Mouse (Mus musculus): ENCODE results near the gene Gm7534. TPM values are rescaled to one million over a fixed set of nuclear protein-coding genes. Genes with fewer than 3 reads are reported as not detected.

Gene Gm7534
- not detected in 2 replicates for polyA plus RNA-seq (2015; fragmentation: Nextera tagmentation; extraction: Ambion mirVana)

DNA sequence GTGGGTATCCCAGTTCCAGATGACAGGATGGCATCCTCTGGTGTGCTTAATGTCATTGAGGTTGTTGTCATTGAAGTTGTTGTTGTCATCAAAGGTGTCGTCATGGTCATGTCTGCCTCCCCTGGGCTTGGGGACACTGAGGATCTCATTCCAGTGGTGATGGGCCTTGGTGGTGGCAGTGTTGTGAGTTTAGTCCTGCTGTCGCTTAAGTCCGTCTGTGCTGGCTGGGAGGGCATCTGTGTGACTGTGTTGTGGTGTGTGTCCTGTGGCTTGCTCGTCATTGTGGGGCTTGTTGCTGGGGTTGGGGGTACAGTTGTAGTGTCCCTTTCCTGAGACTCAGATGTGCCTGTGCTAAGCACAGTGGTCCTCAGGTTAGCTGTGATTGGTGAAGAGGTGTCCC, at the start of gene Gm7534:
Gene Gm7534, minus strand, starts transcription at position 101 of the 400 bp plus-strand sequence.
- no peaks in the 10 kb centered on the region for H3K36me3 ChIP-seq
- H3K9me3 ChIP-seq = no peaks in the 10 kb centered on the region
- H3K4me2 ChIP-seq (replicated peaks) = no peak within 1 kb of the TSS
- no peak within 1 kb of the TSS for H3K9ac ChIP-seq
- H3K27me3 ChIP-seq = no peaks in the 10 kb centered on the region
- no peak within 1 kb of the TSS for H3K4me3 ChIP-seq
- ATAC-seq (ENCODE audit: low FRiP score, low read depth) = no peak
- no peak within 1 kb of the TSS for H3K27ac ChIP-seq
- WGBS = 89% methylated on average over 4 of the region's 4 CpGs
- H3K4me1 ChIP-seq = no peaks in the 10 kb centered on the region

DNA sequence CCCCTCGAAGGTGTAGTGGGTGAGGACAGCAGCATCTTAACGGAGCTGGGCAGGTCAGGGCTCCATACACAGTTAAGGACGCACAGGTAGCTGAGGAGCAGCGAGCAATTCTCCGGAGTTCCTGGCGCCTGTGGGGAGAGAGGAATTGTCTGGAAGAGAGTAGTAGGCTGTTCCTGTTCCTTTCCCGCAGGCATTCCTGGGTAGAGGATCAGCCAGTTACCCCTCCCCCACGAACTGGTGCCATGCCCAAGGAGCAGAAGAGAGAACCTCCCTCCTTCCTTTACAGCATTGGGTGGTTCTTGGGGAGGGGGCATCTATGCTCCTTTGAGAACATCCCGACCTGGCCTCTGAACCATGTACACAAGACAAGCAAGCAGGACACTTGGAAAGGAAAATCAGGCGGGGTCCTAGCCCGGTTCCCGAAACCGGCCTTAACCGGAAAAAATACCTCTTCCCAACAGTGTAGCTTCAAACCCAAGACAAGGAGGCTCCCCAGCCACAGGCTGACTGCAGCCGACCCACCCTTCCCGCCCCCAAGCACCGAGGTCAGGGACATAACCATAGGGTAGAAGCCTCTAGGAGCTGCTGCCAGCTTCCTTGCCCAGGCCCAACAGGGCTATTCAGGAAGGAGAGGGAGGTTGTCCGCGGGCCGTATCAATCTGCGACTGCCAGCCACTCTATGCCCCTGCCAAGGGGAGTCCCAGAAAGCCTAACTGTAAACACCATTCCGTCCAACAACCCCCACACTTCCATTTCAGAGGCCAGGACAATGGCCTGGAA, 49.5 kb upstream of the Gm7534 start:
- H3K27me3 ChIP-seq = peaks cover 90% of the 10 kb centered on the region
- no peaks in the 10 kb centered on the region for H3K9me3 ChIP-seq
- H3K4me3 ChIP-seq = peak overlapping the region; percentile 56
- H3K36me3 ChIP-seq = no peaks in the 10 kb centered on the region
- peak overlapping the region; percentile 10; the same call in 1 of the 2 replicates for H3K27ac ChIP-seq
- H3K4me2 ChIP-seq (replicated peaks) = peak overlapping the region; percentile 93
- H3K4me1 ChIP-seq = peaks cover 71% of the 10 kb centered on the region
- 9% methylated on average over 22 of the region's 22 CpGs for whole genome bisulfite sequencing
- no peak for ATAC-seq (ENCODE audit: low FRiP score, low read depth)
- H3K9ac ChIP-seq = peak overlapping the region; percentile 69

DNA sequence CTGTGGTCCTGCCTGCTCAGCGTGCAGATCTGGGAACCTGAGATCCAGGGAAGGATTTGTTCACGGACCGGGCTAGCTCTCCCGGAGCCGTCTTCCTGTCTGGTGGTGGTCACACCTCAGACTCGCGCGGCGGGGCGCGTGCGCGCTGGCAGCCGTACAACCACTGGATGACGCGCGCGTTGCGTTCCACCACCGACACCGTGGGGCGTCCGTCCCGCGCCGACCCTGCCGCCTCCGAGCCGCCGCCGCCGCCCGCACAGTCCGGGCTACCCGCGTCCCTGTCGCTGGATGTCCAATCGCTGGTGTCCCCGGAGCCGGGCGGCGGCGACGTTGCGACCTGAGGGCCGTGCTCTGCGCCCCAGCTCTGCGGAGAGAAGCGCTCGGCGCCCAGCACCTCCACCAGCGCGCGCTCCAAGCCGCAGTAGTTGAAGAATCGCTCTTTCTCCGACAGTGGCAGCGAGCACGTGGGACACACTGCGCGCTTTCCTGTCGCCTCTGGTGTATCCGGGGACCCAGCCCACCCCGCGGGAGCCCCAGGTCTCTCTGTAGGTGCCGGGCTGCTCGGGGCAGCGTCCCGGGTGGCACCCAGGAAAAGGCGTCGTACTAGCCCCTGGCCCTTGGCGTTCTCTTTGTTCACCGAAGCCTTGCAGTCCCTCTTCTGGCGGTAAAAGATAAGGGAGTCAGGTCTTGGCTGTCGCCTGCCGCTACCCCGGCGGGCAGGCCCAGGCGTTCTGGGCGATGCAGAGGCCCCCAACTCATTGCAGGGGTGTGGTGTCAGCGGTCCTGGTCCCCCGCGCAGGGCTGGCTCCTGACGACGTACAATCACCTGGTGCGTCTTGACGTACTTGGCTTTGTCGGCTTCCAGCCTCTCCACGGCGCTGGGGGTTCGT, 48.7 kb upstream of the Gm7534 start:
- H3K9me3 ChIP-seq = no peaks in the 10 kb centered on the region
- peaks cover 99% of the 10 kb centered on the region for H3K27me3 ChIP-seq
- no peaks in the 10 kb centered on the region for H3K36me3 ChIP-seq
- H3K27ac ChIP-seq = no peak overlapping the region
- peak overlapping the region; percentile 56 for H3K4me3 ChIP-seq
- no peak for ATAC-seq (ENCODE audit: low FRiP score, low read depth)
- peaks cover 63% of the 10 kb centered on the region for H3K4me1 ChIP-seq
- peak overlapping the region; percentile 93 for H3K4me2 ChIP-seq (replicated peaks)
- WGBS = under 1% methylated on average over 91 of the region's 91 CpGs
- H3K9ac ChIP-seq = peak overlapping the region; percentile 69

DNA sequence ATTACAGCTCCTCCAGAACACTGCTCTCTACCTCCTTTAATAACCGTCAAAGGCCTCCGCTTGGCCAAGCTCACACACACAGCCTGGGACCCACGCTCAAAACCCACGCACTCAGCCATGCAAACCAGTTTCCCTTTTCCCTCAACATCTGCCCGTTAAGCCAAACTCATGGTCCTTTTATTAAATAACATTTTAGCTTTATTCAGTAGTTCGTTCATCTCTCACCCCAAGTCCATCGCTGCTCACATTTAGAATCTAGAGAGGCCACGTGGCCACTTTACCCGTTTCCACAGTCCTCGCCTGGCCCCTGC, 48.1 kb upstream of the Gm7534 start:
- H3K4me3 ChIP-seq = peak overlapping the region; percentile 56
- H3K27ac ChIP-seq = no peak overlapping the region
- no peaks in the 10 kb centered on the region for H3K9me3 ChIP-seq
- H3K27me3 ChIP-seq = peaks cover 98% of the 10 kb centered on the region
- H3K36me3 ChIP-seq = no peaks in the 10 kb centered on the region
- H3K9ac ChIP-seq = 0 out of 2 replicates have a peak overlapping the region, but pooled peaks have one; percentile 20
- H3K4me1 ChIP-seq = peaks cover 62% of the 10 kb centered on the region
- ATAC-seq (ENCODE audit: low FRiP score, low read depth) = no peak
- H3K4me2 ChIP-seq (replicated peaks) = peak overlapping the region; percentile 93
- 11% methylated on average over 10 of the region's 10 CpGs for WGBS

GRCm38 (mm10) chr4:134250116-134250929, 47.5 kb upstream of the Gm7534 start:
- 7% methylated on average over 27 of the region's 27 CpGs for WGBS
- Histone ChIP-seq H3K4me3 (peak overlapping the region; percentile 56), H3K9me3 (no peaks in the 10 kb centered on the region), H3K4me2 (replicated peaks) (peak overlapping the region; percentile 93), H3K4me1 (peaks cover 64% of the 10 kb centered on the region), H3K27ac (no peak overlapping the region), H3K9ac (peak overlapping the region; percentile 48; the same call in 1 of the 2 replicates), H3K36me3 (no peaks in the 10 kb centered on the region), H3K27me3 (peaks cover 93% of the 10 kb centered on the region)
- no peak for ATAC-seq (ENCODE audit: low FRiP score, low read depth)

DNA sequence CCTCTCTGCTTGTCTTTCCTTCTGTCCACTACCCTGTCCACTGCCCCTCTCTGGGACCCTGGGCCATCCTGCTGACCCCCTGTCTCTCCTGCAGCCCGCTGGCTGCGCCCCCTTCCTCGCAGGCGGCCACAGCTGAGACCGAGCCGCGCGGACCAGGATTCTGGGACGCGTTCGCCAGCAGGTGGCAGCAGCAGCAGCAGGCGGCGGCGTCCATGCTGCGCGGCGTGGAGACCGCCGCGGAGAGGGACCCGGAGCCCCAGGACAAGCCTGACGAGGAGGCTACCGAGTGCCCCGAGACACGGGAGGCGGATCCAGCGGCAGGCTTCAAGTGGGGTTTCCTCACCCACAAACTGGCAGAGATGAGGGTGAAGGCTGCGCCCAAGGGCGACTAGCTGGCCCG, 46.8 kb upstream of the Gm7534 start:
- peaks cover 64% of the 10 kb centered on the region for H3K4me1 ChIP-seq
- peak; percentile 63 for ATAC-seq (ENCODE audit: low FRiP score, low read depth)
- no peak overlapping the region for H3K27ac ChIP-seq
- WGBS = under 1% methylated on average over 30 of the region's 30 CpGs
- peak overlapping the region; percentile 93 for H3K4me2 ChIP-seq (replicated peaks)
- peaks cover 86% of the 10 kb centered on the region for H3K27me3 ChIP-seq
- H3K9ac ChIP-seq = peak overlapping the region; percentile 48; the same call in 1 of the 2 replicates
- H3K36me3 ChIP-seq = no peaks in the 10 kb centered on the region
- peak overlapping the region; percentile 56 for H3K4me3 ChIP-seq
- no peaks in the 10 kb centered on the region for H3K9me3 ChIP-seq

DNA sequence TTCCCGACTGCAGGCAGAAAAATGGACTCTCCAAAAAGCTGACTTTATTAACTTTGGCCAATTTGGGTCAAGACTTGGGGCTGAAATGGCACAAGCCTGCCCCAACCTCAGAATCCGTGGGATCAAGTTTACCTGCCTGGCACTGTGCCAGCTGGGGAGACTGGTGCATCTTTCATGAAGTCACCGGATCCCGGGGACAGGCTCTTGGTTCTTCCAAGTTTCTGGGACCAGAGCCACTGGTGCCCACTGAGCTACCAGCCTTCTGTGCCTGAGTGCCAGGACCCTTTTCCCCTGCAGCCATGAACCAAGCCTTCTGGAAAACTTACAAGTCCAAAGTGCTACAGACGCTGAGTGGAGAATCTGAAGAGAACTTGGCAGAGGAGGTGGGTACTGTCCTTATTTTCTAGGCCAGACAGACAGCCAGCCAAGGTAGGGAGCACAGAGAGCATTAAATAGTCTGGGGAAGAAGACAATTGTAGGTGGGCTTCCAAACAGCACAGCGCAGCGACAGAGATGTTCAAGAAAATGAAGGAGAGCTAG, 44.0 kb upstream of the Gm7534 start, which contains the start of gene Gm30191:
Gene Gm30191, plus strand, starts transcription at position 217 of the 540 bp plus-strand sequence.
- Histone ChIP-seq H3K4me1 (peaks cover 47% of the 10 kb centered on the region), H3K36me3 (0 out of 2 replicates have a peak, but pooled peaks cover 4% of the 10 kb centered on the region), H3K4me2 (replicated peaks) (peak within 1 kb of the TSS; percentile 90), H3K27me3 (peaks cover 57% of the 10 kb centered on the region), H3K27ac (no peak within 1 kb of the TSS), H3K4me3 (peak within 1 kb of the TSS; percentile 86), H3K9ac (peak within 1 kb of the TSS; percentile 87), H3K9me3 (no peaks in the 10 kb centered on the region)
- 76% methylated on average over 7 of the region's 7 CpGs for WGBS
- ATAC-seq (ENCODE audit: low FRiP score, low read depth) = no peak

DNA sequence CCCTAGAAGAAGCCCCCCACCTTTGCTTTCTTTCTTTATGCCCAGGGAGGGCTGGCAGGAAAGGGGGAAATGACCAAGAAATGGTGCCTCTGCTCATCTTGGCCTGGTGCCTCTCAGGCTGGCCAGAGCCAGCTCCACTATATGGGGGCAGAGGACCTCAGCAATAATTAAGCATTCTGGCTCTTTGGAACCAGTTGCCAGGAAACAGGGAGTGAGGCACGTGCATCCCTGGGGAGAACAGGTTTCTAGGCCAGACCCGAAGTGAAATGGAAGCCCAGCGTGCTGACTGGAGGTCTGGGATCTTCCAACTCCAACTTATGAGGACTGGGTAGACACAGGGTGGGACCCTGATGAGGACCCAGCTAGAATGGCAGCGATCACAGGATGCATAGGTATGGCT, 43.5 kb upstream of the Gm7534 start:
- Histone ChIP-seq H3K27ac (no peak overlapping the region), H3K4me3 (no peak overlapping the region)

DNA sequence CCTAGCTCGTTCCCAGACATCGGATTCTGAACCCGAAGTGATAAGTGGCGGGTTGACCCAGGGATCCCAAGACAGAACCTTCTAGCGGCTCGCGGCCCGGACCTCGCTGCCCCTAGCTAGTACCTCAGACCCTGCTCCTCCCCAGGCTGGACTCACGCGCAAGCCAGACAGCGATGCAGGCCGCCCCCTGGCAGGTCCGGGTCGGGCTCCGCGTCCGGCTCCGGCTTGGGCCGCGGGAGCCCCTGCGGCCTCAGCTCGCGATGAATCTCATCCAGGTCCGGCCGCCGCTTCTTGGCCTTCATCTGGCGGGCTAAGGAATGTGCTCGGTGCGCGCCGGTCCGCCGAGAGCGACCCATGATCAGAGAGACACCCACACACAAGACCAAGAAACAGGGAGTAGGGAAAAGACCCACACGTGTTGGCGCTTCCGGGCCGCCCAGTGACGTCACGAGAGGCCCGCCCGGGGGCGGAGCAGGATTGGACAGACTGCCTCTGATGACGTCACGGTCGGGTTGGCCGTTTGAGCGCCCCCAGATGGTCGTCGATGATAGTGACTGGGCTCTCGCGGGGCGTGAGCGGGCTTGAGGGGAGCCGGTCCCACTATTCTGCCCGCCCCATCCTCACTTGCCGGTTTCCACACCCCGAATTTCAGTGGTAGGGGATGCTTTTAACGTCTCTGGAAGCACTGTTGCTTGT, 42.5 kb upstream of the Gm7534 start, which contains the start of gene Zfp593:
Gene Zfp593, minus strand, starts transcription at position 445 of the 696 bp plus-strand sequence.
- Histone ChIP-seq H3K4me1 (peaks cover 32% of the 10 kb centered on the region), H3K4me2 (replicated peaks) (peak within 1 kb of the TSS; percentile 90), H3K9ac (peak within 1 kb of the TSS; percentile 87), H3K4me3 (peak within 1 kb of the TSS; percentile 86), H3K36me3 (0 out of 2 replicates have a peak, but pooled peaks cover 4% of the 10 kb centered on the region), H3K27me3 (peaks cover 42% of the 10 kb centered on the region), H3K9me3 (no peaks in the 10 kb centered on the region), H3K27ac (no peak within 1 kb of the TSS)
- under 1% methylated on average over 60 of the region's 60 CpGs for WGBS
- peak; percentile 78 for ATAC-seq (ENCODE audit: low FRiP score, low read depth)

More for the DNA sequence above, 43.5 kb upstream of the Gm7534 start:
- no peaks in the 10 kb centered on the region for H3K9me3 ChIP-seq
- WGBS = 55% methylated on average over 4 of the region's 4 CpGs
- peaks cover 52% of the 10 kb centered on the region for H3K27me3 ChIP-seq
- peaks cover 41% of the 10 kb centered on the region for H3K4me1 ChIP-seq
- H3K9ac ChIP-seq = no peak overlapping the region
- peak overlapping the region; percentile 90; the same call in 1 of the 2 replicates for H3K4me2 ChIP-seq (replicated peaks)
- no peak for ATAC-seq (ENCODE audit: low FRiP score, low read depth)
- H3K36me3 ChIP-seq = 0 out of 2 replicates have a peak, but pooled peaks cover 4% of the 10 kb centered on the region

GRCm38 (mm10) chr4:134243516-134244250, 40.9 kb upstream of the Gm7534 start, which contains the start of gene E130218I03Rik:
E130218I03Rik (plus strand) TSS chr4:134243662.
- peak within 1 kb of the TSS; percentile 86 for H3K4me3 ChIP-seq
- H3K9me3 ChIP-seq = no peaks in the 10 kb centered on the region
- peak within 1 kb of the TSS; percentile 87 for H3K9ac ChIP-seq
- peaks cover 36% of the 10 kb centered on the region for H3K27me3 ChIP-seq
- H3K4me1 ChIP-seq = peaks cover 23% of the 10 kb centered on the region
- WGBS = 90% methylated on average over 17 of the region's 17 CpGs
- H3K4me2 ChIP-seq (replicated peaks) = peak within 1 kb of the TSS; percentile 90
- H3K27ac ChIP-seq = no peak within 1 kb of the TSS
- ATAC-seq (ENCODE audit: low FRiP score, low read depth) = no peak
- H3K36me3 ChIP-seq = 0 out of 2 replicates have a peak, but pooled peaks cover 4% of the 10 kb centered on the region
